Mouse (Mus musculus) gastrocnemius, adult 8-10 months (tissue): ENCODE results near the gene Galr2. TPM values are rescaled to one million over a fixed set of nuclear protein-coding genes. Genes with fewer than 3 reads are reported as not detected.

ENCODE experiments used
- DNase-seq, 2 experiments: peaks; one replicate each; pipeline ENCODE4 v3.0.0; 2022; ENCODE audit warnings: low spot score in 2 of 2
- total RNA-seq, 4 experiments: library from RNA; stranded (reverse); gene quantifications; 2 replicates each; pipeline ENCODE4 v1.2.4; 2022

Galr2 gene
- under 1 TPM in 2 of 4 experiments, not detected in 2; 0.20 to 0.24 TPM for total RNA-seq

DNA sequence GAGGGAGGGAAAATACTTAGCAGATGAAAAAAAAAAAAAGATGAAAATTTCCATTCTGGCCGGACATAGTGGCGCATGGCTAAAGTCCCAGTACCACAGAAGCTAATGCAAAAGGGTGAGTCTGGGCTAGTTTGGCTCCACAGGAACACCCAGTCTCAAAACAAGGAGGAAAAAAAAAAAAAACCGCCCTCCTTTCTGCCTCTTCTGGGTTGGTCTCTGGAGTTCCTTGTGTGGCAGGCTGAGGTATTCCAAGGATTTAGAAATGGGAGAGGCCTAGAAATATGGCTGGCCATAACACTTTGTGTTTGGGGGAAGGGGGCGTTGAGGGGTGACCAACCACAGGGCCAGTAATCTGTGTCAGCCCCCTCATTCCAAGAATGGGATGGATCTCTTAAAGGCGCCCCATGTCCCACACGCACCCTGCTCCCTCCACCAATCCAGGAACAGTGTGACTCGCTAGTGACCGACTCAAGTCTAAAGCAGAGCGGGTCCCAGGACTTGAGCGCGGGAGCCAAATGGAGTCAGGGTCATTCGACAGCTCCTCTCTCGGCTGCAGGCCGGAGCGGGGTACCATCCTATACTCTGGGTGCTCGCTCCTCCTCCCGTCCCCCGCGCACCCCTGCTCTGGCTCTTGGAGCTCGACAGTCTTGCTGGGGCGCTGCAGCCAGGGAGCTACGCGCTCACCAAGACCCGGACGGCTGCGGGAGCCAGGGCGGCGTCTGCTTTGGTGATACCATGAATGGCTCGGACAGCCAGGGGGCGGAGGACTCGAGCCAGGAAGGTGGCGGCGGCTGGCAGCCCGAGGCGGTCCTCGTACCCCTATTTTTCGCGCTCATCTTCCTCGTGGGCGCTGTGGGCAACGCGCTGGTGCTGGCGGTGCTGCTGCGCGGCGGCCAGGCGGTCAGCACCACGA is at the start of gene Galr2:
TSS of gene Galr2 (plus strand) at position 189 of the 913 bp plus-strand sequence.
- DNase-seq: no peak

DNA sequence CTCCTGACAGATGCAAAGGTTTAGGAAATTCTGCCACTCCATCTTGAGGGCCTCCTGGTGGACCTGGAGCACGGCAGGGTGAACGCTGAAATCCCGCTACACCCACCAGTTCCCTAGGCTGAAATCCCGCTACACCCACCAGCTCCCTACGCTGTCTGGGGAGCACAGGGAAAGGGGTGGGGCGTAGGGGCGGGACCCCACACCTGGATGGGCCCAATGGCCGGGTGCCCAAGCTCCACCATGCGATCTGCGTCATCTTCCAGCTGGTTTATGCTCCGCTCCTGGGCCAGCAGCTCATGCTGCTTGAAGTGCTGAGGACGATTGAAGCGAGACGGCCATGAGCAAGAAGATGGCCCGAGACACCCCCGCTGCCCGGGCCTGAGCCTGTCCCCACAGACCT is 48.3 kb upstream of the Galr2 start:
- no peak for DNase-seq

DNA sequence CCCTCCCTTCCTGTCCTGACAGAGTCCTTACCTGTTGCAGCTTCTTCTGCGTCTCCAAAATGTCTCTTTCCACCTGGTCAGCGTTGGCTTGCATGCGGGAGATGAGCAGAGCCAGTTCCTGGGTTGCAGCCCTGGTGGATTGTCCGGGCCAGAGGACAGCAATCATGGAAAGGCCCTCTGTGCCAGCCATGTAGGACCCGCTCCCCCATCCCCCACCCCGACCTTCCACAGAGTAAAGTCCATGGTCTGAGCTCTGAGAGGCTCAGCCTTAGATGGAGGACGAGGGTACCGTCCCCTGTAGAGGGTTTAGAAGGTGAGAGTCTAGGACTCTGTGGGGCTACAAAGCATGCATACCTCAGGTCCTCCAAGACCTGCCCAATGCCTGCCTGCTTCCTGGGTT is 45.8 kb upstream of the Galr2 start:
- DNase-seq: no peak

DNA sequence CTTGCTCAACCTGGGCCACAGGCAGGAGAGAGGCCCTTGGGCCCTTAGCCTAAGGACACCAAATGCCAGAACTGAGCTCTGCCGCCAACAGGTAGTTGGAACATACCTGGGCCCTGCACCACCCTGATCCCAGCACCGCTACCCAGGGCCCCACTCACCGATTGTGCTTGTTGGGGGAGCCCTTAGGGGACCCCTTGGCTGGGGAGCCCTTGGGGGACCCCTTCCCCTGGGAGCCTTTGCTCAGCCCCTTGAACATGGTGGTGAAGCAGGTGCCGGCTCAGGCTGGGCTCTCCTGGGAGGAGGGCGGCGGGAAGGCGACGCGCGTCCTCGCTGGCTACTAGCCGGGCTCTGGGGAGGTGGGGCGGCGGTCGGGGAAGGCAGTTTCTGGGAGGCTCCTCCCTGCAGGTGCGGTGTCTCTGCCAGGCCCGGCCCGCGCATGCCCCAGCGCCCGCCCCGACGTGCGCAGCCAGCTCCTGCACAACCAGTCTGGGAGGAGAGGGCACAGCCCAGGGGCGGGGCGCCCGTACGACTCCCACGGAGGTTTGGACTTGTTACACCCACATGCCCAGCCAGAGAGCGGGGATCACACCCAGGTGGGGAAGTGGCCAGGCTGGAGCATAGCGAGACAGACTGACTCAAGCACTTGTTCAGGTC is 42.9 kb upstream of the Galr2 start, which contains the start of gene Evpl:
TSS of gene Evpl (minus strand) at position 336 of the 654 bp plus-strand sequence.
- DNase-seq: no peak

DNA sequence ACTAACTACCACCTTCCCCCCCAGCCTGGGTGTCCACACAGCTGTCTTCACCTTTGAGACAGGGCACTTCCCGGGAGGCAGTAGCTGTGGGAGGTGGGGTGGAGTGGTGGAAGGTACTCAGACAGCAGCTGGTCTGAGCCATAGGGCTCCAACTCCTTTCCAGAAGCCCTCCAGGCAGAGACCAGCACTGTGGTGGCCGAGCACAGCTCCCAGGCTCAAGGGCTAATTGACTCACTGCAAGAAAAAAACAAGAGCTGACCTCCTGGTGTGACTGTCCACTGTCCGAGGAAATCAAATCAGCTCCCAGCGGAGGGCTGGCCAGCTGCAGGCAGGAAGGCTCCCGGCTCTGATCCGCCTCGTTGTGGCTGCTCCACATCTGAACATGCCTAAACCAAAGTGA is 40.9 kb upstream of the Galr2 start:
- no peak for DNase-seq

DNA sequence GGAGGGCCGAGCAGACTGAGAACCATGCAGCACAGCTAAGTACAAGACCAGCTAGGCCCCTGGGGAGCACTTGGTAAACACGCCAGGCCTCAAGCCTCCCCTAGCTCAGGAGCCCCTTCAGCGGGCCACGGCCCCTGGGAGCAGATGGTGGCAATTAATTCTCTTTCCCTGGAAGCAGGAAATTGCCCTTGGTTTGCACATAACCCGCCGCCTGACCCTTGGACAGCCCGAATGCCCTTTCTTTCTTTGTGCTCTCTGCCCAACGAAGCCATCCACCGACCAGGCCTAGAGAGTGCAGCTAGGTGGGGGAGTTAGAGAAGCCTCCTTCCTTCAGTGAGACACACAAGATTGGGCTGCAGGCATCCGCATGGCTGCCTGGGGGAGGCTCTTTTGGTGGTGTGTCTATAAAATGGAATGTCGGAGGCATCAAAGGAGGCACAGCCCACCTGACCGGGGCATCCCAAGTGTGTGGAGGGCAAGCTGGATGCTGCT is 38.9 kb upstream of the Galr2 start:
- no peak for DNase-seq

DNA sequence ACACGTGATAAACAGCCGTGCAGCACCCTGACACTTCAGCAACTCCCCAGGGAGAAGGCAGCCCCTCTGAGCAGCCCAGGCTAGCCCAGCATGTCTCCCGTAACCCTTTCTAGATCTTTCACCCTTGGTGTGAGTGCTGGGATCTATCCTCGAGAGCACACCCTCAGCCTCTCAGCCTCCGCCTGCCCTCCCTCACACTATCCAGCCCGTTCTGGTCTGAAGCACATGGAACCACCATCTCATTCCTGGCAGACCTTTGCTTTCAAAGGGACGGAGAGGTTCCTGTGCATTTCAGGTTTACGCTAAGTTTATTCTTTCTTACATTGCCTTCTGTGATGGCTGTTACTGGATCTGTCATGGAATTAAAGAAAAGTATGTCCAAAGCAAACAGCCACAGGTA is 36.2 kb upstream of the Galr2 start:
- no peak for DNase-seq

DNA sequence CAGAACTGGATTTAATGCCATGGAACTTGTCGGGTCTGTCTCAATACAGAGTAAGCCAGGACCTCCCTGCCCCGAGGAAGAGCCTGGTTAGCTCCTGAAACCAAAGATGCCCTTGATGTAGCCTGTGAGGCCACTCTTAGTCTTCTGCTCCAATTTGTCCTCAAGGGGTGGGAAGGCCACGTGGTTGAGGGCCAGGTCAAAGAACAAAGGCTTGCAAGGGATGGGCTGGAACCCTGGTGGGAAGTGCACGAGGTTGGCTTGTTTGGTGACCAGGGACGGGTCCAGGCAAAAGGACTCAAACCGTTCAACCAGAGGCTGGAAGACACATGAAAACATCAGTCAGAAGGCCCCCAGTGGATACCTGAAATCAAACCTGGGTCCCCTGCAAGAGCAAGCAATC is 35.1 kb upstream of the Galr2 start:
- DNase-seq: no peak

DNA sequence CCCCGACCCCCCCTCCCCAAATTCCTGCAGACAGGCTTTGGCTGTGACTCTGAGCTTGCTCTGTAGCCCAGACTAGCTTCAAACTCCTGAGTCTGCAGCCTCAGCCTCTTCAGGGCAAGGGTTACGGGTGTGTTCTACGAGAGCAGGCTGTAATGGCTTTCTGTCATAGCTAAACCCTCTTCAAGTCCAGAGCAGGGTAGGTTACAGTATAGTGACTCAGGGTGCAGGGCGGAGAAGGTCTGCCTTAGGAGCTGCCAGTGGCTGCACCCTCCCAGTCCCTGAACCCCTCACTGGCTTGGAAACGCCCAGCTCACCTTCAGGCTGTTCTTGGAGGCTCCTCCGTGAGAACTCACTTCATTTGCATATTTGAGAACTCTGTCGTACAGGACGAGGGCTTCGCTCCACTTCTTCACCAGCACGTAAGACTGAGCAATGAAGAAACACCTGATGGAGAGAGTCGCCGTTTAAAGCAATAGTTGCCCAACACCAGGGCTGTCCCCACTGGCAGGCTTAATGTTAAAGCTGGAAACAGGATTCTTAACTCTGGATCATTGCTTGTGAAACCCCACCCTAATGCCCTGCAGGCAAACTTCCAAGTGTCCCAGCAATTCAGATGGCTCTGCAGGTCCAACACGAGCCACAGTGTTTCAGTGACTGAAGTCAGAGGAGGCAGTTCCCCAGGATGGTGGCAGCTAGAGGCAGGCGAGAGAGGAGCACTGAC is 33.1 kb upstream of the Galr2 start:
- no peak for DNase-seq

DNA sequence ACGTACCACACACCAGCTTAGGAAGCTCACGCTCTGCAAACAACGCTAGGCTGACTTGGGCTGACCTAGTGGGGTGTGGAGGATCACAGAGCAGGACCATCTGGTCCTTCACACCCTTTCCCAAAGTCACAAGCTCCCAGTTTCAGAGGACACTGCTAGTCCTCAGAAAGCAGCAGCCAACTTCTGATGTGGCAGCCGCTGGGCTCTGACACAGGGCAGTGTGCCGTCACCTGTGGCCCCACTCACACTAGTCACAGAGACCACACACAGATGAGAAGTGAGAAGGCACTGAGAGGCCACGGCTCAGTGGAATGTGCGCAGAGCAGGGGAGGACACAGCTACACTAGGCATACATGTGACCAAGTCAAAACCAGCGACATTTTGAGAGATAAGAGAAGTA is 29.8 kb upstream of the Galr2 start:
- no peak for DNase-seq

DNA sequence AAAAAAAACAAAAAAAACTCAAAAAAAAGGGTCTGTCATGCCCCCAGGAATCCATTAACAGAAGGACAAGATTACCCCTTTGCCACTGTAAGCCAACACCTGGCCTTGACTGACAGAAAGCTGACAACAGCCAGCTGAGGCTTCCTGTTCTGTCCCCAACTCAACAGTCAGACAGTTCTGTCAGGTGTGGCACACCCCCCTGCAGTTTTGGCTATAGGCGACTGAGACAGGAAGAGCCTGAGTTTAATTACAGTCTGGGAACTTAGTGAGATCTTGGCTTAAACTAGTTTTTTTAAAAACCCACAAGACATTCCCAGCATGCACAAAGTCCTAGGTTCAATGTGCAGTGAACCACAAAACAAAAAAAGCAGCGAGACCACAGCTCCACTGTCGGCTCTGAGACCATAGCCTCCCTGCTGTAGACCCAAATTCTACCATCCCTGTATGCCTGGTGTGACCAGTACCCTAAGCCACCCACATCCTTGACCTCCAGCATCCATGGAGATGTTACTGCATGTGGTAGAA is 27.6 kb upstream of the Galr2 start:
- no peak for DNase-seq

DNA sequence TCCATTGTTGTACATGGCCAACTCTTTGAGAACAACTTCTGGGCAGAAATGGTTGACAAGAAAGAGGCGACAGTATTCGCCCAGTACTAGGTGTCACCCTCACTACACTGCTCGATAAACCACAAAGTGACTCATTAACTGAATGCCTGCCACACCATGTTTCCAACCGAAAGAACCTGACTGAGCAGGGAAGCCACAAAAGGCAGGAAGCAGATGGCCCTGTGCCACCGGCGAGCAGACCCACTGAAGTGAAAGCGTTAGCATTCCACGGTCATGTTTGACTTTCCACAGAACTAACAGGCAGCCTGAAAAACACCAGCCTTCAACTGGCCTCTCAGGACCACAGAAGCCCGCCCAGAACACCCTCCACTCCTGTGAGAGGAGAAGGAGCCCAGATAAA is 26.1 kb upstream of the Galr2 start:
- no peak for DNase-seq

DNA sequence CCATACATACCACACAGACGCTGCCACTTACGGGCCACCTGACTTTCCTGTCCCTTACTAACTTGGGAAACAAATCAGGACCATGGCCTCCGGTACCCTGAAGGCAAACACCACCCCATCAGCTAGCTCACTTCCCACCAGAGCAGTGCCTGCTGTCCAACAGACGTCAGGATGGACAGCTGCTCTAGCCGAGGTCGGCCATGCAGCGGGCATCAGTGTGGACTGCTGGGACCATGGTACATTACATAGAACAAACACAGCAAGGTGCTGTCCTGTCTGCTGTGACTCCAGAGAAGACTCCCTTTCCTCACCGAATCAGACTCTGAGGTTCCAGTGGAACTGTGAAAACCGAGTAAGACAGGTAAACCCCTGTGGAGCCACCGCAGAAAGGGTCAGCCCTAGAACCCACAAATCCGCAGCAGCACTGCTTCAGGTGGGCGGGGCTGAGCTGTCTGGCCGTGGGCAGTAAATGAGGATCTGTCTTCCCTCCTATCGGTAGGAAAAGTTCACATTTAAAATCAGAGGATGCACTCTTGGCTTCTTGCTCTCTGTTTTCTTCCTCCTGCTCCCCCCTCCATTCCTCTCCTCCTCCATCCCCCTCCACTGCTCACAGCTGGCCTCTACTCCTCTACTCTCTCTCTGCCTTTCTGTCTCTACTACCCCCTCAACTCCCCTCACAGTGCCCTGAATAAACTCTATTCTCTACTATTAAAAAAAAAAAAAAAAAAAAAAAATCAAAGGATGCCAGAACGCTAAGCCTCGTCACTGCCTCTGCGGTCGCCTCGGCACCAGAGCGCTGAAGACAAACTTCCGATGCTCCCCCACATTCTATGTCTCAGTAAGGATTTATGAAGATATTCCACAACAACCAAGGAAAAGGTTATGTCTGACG is 25.4 kb upstream of the Galr2 start:
- no peak for DNase-seq

DNA sequence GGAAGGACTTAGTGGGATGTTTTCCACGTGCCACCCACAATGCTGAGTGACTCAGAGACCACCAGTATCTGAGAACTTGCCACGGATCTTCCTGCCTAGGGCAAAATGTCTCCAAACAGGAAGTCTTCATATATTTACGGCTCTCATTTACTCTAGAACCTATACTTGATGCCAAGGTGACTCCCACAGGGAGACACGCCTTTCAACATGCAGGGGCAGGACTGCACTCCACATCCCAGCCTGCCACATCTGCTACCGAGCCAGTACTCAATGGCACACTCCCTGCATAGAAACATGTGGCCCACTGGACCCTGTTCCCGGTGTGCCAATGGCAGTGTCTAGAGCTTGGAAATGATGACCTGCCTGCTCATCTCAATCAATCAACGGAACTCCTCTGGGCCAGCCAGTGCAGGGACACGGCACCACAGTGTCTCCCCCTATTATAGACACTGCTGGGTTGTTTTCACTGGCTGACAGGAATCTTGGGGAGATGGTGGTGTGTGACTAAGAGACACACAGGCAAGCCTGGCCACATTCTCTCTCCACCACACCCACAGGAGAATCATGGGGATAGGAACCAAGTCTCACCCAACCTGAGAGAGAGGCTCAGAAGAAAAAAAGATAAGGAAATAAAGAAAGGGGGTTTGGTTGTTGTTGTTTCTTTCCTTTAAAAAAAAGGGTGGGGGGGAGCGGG is 24.6 kb upstream of the Galr2 start:
- DNase-seq: no peak

DNA sequence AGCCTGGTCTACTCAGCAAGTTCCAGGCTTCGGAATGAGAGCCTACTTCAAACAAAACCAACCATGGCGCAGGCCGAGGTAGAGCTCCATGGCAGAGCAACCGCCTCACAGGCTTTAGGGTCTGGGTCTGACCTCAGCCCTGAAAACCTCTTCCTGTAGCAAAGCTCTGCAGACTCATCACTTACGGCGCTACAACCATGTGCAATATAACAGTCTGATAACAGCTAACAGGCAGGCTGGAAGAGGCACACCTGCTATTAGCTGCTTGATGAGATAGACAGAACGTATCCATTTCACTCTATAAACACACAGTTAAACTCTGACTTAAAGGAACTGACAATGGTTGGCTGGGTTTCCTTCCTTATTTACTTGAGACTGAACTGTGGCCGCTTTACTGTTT is 21.3 kb upstream of the Galr2 start:
- no peak for DNase-seq

DNA sequence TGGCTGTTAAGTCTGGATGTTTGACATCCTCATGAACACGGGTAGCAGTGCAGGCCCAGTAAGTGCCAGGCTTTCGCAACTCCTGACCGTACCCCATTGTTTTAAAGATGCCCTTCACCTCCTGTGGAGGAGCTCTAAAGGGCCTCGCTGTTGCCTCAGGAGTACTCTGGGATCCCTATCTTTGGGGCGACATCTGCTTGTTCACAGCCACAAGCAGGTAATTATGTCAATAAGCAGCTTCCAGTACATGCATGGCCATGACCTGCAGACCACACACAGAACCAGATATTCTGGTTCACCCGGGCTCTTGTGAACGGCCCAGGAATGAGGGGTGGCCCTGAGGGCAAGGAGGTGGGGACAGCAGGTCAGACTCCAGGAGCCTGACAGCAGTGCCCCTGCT is 20.5 kb upstream of the Galr2 start:
- no peak for DNase-seq

DNA sequence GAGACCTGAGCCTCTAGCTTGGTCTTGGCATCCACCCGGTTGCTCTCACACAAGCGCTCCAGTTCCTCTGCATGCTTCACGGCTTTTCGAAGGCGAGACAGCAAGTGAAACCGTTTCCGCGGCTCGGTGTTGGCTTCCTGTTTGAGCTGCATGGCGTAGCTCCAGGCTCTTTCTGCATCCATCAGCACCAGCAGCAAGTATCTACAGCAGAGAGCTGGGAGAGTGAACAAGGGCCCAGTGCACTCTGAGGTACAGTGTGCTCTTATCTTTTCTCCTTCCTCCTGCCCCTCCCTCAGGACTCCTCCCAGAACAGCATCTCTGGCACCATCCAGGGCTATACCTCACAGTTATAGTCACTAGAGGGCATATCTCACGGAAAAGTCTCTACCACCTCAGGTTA is 15.4 kb upstream of the Galr2 start:
- DNase-seq: peak; percentile 22 to 54

DNA sequence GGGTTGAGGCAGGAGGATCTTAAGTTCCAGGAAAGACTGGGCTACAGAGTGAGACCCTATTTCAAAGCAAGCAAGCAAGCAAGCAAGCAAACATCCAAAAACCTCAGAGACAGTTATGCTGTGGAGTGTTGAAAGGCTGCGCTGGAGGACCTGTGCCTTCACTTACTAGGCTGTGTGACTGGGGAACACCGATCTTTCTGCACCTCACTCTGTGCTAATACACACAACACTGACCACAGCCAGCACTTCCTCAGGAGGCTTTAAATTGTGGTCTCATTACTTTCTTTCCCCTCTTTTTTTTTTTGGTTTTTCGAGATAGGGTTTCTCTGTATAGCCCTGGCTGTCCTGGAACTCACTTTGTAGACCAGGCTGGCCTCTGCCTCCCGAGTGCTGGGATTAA is 14.9 kb upstream of the Galr2 start:
- DNase-seq: no peak

DNA sequence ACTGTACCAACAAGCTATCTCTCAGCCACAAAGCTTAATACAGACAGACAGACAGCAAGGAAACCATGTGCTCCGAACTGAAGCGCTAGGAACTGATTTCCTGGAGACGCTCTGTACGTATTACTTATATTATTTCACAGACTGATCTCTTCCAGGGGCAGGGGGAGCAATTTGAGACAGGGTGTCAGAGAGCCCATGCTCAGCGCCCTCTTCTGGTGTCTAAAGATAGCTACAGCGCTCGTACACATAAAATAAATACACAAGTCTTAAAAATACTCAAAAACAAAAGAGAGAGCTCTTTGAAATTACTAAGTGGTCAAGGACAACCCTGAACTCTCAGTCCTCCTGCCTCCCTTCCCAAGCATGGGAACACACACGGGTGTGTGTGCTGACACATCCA is 13.1 kb upstream of the Galr2 start:
- no peak for DNase-seq

DNA sequence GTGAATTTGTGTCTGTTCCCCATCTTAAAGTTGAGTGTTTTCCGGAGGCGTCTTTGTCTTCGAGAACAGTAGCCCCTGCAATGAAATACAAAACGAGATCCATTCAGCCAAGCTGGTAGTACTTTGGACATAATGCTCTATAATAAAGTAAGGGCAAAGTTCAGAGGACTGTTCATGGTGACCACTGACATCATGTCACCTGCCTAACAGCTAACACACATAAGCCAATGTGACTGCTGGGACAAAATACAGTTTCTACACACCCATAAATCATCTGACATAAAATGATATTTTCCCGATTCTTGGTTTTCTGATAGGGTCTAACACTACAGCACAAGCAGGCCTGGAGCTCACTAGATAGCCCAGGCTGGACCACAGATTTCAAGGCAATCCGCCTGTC is 12.4 kb upstream of the Galr2 start:
- no peak for DNase-seq
